Mouse (Mus musculus) cerebellum, adult 2 months (tissue): ENCODE measurements around the gene Cdc25b. TPM values are rescaled to one million over a fixed set of nuclear protein-coding genes. Genes with fewer than 3 reads are reported as not detected.

Experiments used
- DNase-seq, 2 experiments: peaks; one replicate each; pipeline ENCODE4 v3.0.0; 2021
- H3K27ac ChIP-seq: fragments of 200-500 bp; 2 replicates; pipeline ENCODE4 v1.5.1; 2012; ENCODE audit warnings: low read length, control low read depth, inconsistent platforms; ENCODE audit not compliant: insufficient read depth
- H3K27me3 ChIP-seq: fragments of 200-500 bp; 2 replicates; pipeline ENCODE4 v1.6.1; 2012; ENCODE audit warnings: inconsistent platforms, mild to moderate bottlenecking, low read length, moderate library complexity; ENCODE audit not compliant: control insufficient read depth, insufficient read depth
- H3K4me1 ChIP-seq: fragments of 200-500 bp; 2 replicates; pipeline ENCODE4 v1.6.1; 2011; ENCODE audit warnings: low read length; ENCODE audit not compliant: control insufficient read depth, insufficient read depth
- H3K4me3 ChIP-seq: fragments of 200-500 bp; replicated peaks from 2 replicates; pipeline ENCODE3; 2011; ENCODE audit warnings: mild to moderate bottlenecking, low read depth, low read length, control low read depth; ENCODE audit not compliant: insufficient read depth
- CTCF ChIP-seq: fragments of 200-500 bp; IDR thresholded peaks from 2 replicates; pipeline ENCODE4 v1.5.1; 2011; ENCODE audit warnings: low read depth, mild to moderate bottlenecking, control low read depth, low read length, moderate library complexity, borderline replicate concordance; ENCODE audit not compliant: insufficient read depth
- POLR2A ChIP-seq: fragments of 200-500 bp; IDR thresholded peaks from 2 replicates; pipeline ENCODE4 v1.6.1; 2011; ENCODE audit warnings: low read length, control low read depth, borderline replicate concordance; ENCODE audit not compliant: insufficient read depth
- WGBS: fragments of 180-500 bp; shearing (Covaris S2); methylation state at CpG from one replicate; pipeline ENCODE4 v1.1.7; 2018; 5-methylcytosine and 5-hydroxymethylcytosine counted together
- polyA plus RNA-seq: library from polyadenylated mRNA; depleted of rRNA; stranded (reverse); fragments of >200 nt; gene quantifications from 2 replicates; pipeline ENCODE4 v1.2.3, GENCODE M21; 2012

The Cdc25b gene
- polyA plus RNA-seq, 1 experiment, result 26.4 TPM

- Histone ChIP-seq H3K27ac (no peak overlapping the region), H3K4me3 (no peak overlapping the region), H3K27me3 (no peaks in the 10 kb centered on the region), H3K4me1 (peaks cover 7% of the 10 kb centered on the region; the same call in 1 of the 2 replicates)
- no peak for TF ChIP-seq POLR2A
- no peak for TF ChIP-seq CTCF
- 27% methylated on average over 7 of the region's 7 CpGs for WGBS
- peak; percentile 32 to 40 for DNase-seq
These were observed 17.7 kb downstream of the Cdc25b start for GRCm38 (mm10) chr2:131204410-131204981.

- H3K27me3 ChIP-seq, result no peaks in the 10 kb centered on the region
- H3K4me3 ChIP-seq, result no peak overlapping the region
- TF ChIP-seq POLR2A (no peak), CTCF (no peak)
- H3K27ac ChIP-seq, result no peak overlapping the region
- no peak for DNase-seq
- peaks cover 7% of the 10 kb centered on the region; the same call in 1 of the 2 replicates for H3K4me1 ChIP-seq
- 94% methylated on average over 8 of the region's 8 CpGs for WGBS
These were observed 18.9 kb downstream of the Cdc25b start for GRCm38 (mm10) chr2:131205521-131206182.

DNA sequence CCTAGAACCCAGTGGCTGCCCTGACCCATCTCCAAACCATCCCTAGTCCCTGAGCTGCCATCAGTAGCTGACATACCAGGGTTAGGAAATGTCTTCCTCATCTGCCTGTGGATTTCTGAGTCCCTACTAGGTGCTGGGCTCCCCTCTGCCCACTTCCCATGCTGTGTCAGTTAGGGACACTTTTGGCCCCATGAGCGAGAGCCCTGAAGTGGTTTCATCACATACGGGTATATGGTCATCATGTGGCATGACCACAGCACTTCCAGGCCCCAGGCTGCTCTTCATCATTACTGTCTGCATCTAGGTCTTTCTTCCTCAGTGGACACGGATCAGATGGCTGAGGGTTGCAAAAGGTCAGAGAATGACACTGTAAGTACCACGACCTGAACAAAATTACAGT lies 20.0 kb downstream of the Cdc25b start, which contains the start of gene Ap5s1:
Gene Ap5s1 (plus strand): TSS at position 301 of the 400 bp plus-strand sequence.
- 84% methylated on average over 4 of the region's 4 CpGs for WGBS
- no peaks in the 10 kb centered on the region for H3K27me3 ChIP-seq
- no peak for DNase-seq
- H3K4me3 ChIP-seq, result no peak within 1 kb of the TSS
- peaks cover 1% of the 10 kb centered on the region; the same call in 1 of the 2 replicates for H3K4me1 ChIP-seq
- TF ChIP-seq POLR2A (no peak), CTCF (no peak)
- no peak within 1 kb of the TSS for H3K27ac ChIP-seq

DNA sequence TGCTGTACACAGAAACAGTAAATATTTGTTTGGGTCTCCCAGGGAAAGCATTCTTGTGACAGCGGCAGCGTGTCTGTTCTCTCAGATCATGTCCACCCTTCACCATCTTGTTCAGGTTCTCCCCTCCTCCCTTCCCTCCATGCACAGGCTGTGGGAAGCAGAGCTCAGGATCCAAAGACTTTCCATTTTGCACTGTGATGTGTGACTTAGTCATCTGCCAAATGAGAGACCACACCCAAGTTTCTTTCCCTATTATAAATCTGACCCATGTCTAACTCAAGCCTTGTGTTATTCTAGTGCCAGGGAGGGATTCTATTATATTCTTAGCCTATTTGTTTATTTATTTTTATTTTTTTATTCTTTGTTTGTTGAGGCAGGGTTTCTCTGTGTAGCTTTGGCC lies 21.6 kb downstream of the Cdc25b start:
- 98% methylated on average over 2 of the region's 2 CpGs for WGBS
- no peak overlapping the region for H3K4me3 ChIP-seq
- no peaks in the 10 kb centered on the region for H3K27me3 ChIP-seq
- no peak overlapping the region for H3K27ac ChIP-seq
- TF ChIP-seq POLR2A (no peak), CTCF (no peak)
- DNase-seq, result no peak
- peaks cover 4% of the 10 kb centered on the region for H3K4me1 ChIP-seq

DNA sequence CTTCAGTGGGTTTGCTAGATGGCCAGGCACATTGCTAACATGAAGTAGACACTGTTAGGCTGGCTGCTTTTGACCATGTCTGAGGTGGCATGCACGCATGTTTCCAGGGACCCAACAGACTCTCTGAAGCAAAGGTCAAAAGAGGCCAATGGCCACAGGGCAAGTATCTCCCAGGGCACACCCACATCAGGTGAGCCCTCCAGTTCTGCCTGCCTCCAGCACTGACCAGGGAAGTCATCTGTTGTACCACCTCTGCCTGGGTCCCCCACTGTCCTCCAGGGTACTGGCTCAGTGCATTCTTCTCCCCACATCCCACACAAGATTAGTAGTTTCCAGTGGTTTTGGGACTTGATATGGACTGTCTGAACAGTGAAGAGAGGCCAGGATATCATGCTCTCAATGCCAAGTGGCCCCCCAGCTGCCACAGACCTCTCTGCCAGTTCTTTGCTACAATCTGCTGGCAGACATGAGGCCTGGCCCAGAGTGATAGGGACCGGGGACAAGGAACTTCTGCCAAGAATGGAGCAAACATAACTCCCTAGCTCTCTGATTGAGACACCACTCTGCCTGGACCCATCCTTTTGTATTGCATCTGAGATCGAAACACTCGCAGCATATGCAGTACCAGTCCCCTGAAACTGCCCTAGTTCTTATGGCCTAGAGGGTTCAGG lies 22.5 kb downstream of the Cdc25b start:
- WGBS, result 35% methylated on average over 4 of the region's 4 CpGs

DNA sequence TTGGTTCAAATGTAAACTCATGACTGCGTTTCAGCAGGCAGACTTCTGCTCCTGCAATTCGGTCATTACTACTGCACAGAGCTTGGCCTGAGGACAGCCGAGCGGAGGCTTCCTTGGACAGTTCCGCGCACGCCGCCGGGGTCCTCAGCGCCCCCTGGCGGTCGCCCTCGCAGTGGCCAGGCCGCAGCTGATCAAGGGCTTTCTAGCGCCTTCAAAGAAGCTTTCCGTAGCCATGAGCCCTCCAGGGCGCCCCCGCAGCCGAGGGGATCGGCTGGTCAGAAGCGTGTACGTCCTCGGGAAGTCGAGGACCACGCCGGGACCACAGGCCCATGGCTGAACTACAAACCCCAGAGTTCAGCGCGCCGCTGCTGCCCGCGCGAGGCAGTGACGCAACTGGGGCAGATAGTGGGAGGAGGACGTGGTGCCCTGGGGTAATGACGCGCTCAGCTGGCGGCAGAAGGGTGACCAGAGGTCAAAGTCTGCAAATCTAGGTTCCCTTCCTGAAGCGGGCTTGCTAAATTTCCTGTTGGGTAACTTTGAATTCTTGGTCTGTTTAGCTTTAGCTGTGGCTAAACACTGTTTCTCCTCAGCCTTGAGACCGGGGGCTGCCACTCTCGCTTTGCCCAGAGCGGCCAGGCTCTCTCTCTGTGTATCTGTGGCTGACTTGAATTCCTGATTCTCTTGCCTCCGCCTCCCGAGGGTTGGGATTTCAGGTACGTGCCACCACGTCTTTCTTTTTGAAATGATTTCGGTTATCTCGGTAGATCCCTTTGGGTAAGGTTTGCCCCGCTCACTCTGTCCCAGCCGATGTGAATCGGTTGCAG lies 23.4 kb downstream of the Cdc25b start:
- Histone ChIP-seq H3K4me3 (peak overlapping the region; percentile 82), H3K27ac (peak overlapping the region; percentile 95), H3K27me3 (no peaks in the 10 kb centered on the region), H3K4me1 (peaks cover 7% of the 10 kb centered on the region)
- peak; percentile 88 for TF ChIP-seq CTCF
- peak; percentile 96 for TF ChIP-seq POLR2A
- peak; percentile 95 to 98 for DNase-seq
- under 1% methylated on average over 50 of the region's 50 CpGs for WGBS

More for the DNA sequence above, 22.5 kb downstream of the Cdc25b start:
- Histone ChIP-seq H3K4me1 (peaks cover 7% of the 10 kb centered on the region), H3K4me3 (no peak overlapping the region), H3K27me3 (no peaks in the 10 kb centered on the region), H3K27ac (peak overlapping the region; percentile 95)
- TF ChIP-seq CTCF, result no peak
- TF ChIP-seq POLR2A, result no peak
- DNase-seq, result no peak

GRCm38 (mm10) chr2:131211026-131211615 lies 24.4 kb downstream of the Cdc25b start:
- TF ChIP-seq POLR2A (no peak), CTCF (no peak)
- peaks cover 7% of the 10 kb centered on the region for H3K4me1 ChIP-seq
- no peaks in the 10 kb centered on the region for H3K27me3 ChIP-seq
- peak overlapping the region; percentile 80; the same call in 1 of the 2 replicates for H3K27ac ChIP-seq
- DNase-seq, result peak; percentile 47 to 59
- 11% methylated on average over 9 of the region's 9 CpGs for WGBS
- H3K4me3 ChIP-seq, result peak overlapping the region; percentile 82
